Mouse (Mus musculus): ENCODE results near the gene Ntm. TPM values are rescaled to one million over a fixed set of nuclear protein-coding genes. Genes with fewer than 3 reads are reported as not detected.

The Ntm gene
- polyA plus RNA-seq, 2 experiments from 2014 or later, result not detected

DNA sequence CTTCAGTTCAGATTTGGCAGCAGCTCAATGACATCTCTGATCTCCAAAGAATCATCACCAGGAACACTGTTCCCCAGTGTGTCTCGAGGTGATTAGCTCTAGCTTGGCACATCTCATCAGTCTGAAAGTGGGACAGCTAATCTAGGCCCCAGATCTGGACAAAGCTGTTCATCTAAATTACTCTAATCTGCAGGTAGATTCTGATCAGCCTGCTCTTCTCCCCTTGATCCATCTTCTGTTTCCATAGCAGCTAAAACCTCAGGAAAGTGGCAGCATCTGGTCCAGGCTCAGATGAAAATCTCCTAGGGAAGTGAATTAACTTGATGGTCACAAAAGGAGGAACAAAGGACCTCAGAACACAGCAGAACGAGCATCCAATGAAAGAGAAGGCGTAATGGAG is 856.2 kb downstream of the Ntm start:
- no peak for ATAC-seq

DNA sequence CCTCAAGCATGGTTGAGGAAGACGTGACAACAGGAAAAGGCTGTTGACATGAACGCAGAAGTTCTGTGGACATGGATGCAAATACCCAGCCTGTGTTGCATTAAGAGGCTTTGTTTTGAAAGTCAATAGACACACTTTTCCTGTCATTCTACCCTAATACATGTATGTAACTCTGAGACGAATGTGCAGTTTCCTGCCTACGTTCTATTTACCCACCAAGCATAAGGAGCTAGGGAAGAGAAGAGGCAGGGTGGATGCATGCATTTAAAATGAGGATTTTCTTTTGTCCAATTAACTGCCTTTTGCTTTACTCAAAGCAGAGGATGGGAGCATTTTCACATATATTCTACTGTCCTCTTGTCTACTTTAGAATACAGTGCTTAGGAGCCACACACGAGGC is 858.5 kb downstream of the Ntm start:
- no peak for ATAC-seq

DNA sequence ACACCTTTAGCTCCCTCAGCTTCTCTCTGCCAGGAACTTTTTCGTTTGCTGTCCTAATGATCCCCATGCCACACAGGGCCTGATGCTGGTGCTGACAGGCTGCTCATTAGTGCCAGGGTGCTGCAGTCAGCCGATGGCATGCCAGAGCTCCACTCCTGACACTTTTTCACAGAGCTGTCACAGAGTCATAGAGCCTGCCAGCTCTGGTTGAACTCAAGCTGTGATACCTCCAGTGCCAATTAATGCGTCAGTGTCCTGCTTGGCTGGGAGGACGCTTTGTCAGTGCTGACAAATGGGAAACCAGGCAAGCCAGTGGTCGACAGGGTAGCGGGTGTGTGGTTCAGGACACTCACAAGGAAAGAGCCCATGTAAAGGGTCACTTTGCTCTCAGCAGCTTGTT is 858.9 kb downstream of the Ntm start:
- no peak for ATAC-seq

DNA sequence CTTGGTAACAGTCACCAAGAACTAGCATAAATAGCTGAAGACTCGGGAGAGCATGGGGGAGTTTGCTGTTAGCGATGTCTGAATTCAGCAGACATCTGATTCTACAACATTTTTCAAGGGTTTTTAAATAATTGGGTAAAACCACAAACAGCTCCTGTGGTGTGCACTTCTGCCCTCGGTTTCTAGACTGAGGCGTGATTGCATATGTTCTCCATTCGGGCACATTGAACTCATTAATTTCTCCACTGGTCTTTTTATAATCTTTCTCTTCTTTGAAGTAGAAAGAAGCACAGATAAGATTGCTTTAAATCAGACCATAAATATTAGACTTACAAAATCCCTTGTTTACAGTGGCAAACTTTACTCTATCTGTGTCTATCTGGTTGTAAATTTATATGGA is 862.3 kb downstream of the Ntm start:
- no peak for ATAC-seq

DNA sequence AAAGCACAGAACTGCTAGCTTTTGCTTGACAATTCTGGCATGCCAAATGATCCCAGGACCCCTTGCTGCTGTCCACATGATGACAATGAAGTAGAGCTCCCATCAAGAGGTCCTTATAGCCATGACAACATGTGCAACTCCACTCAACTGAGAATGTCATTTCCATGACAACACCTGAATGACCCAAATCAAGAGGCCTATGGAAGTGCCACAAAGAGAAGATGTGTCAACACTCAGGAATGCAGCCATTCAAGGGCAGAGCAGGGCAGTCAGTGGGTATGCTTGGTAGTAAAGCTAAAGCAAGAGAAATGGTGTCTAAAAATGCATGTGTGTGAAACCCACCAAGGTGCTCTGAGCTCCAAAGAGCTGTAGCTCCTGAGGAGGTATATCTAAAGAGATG is 870.5 kb downstream of the Ntm start:
- ATAC-seq, result no peak

DNA sequence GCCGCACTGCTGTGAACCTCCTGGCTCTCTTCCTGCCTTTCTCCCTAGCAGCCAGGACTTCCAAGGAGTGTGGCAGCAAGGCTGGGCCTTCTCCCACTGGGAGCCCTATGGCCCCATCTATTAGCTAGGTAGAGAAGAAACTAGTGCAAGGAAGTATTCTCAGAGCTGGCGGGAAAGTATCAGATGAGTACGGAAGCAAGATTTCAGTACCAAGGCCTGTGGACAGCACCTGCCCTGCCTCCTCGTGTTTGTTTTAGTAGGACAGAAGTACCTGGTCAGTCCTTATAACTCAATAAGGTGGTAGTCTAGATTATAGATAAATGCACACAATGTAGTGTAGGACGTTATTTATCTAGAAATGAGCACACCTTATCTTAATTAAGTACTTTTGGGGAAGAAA is 874.3 kb downstream of the Ntm start:
- no peak for ATAC-seq

DNA sequence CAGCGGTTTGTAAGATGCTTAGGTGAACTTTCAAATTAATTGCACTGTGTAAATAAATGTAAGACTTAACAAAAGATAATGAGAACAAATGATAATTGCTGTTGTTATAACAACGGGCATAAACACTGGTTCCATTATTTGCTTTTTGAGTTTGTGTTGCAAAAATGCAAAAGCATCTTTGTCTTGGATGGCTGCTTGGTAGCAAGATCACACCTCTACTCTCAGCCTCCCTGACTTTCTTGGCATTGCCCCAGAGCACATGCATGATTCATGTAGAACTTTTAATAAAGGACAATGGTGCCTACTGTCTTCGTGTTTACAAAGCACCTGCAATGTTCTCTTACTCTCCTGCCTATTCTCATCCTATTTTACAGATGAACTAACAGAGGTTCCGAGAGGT is 875.3 kb downstream of the Ntm start:
- ATAC-seq, result no peak

DNA sequence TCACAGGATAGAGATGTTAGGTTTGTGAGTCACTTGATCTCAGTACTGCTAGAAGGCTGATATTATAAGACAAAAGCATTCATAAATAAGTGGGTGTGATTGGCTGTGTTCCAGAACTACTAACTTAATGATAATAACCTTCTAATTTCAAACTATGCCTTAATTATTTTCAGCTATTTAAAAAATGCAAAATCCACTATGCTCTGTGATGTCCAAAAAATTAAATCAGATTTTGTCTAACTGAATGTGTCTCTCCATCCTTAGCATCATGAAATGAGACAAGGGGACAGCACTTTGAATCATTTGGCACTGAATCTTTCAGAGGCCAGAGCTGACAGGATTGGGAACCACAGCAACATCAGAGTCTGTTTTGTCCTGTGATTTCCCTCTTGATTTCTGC is 875.8 kb downstream of the Ntm start:
- no peak for ATAC-seq

DNA sequence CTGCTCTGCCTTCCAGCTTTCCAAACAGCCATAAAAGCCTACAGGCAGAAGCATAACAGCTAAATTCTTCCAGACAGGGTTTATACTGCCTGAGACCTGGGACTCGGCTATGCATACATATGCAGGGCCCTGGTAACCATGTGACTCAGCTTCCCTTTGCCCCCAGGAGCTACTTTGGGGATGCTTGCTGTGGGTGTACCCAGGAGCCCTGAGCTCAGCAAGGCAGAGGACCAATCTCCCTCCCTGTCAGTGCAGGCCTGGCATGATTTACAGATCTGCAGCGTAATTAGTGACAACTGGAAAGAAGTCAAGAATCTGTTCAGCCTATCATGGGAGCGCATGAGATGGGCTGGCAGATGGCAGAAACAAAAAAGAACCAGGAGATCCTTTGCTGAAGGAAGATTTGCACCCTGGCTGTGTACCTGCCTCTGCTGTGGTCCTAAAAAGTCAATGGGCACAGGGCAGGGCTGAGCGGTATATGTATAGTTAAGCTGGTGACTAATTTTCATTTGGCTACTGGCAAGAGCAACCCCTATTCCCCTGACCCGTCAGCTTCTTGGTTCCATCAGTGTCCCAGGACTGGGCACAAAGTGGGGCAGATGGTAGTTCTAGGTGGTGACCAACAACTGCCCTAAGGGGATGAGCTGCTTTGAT is 886.9 kb downstream of the Ntm start:
- no peak for ATAC-seq

DNA sequence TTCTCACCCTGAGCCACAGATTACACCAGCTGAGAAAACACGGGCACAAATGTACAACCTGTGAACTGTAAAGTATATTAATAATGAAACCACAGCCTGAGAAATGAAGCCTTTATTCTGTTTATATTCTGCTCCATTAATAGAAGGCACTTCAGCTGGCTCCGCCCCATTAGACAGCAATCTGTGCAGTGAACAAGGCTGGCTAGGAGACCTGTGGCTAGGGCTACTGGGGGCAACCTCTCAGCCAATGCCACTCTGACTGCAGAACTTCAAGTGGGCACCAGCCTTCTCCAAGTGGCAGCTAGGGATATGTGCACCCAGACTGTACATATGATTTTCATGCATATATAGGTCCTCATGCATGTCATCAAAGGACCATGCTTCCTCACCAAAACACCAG is 887.7 kb downstream of the Ntm start:
- no peak for ATAC-seq

DNA sequence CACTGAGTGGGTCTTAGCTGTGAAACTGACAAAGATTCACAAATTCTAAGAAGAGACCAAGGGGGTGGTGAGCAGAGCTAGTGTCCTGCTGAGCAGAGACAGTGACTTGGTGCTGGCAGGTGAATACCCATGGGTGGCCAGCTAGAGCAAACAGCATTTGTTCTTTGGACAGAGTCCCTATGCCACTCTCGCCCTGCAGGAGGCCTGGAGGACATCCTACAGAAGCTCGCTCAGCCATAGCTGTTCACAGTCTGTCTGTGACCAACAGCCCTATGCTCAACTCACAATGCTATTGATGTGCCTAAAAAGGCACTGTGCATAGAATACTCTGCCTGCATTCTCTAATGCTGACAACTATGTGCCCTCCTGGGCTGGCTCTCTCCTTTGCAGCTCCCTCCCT is 888.4 kb downstream of the Ntm start:
- no peak for ATAC-seq

DNA sequence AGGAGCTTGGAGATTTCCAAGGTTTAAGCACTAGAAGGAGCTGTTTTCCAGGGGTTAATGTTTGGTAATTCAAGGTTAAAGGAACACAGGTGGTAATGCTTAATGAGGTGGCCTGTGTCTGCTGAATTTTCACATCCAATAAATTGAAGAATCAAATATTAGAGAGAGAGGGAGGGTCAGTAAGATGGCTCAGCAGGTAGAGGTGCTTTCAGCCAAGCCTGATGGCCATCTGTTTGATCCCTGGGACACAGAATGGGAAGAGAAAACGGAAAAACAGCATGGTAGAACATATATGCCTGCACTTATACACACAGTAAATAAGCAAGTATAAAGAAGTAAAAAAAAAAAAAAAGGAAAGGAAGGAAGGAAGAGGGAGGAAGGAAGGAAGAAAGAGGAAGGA is 890.9 kb downstream of the Ntm start:
- no peak for ATAC-seq

DNA sequence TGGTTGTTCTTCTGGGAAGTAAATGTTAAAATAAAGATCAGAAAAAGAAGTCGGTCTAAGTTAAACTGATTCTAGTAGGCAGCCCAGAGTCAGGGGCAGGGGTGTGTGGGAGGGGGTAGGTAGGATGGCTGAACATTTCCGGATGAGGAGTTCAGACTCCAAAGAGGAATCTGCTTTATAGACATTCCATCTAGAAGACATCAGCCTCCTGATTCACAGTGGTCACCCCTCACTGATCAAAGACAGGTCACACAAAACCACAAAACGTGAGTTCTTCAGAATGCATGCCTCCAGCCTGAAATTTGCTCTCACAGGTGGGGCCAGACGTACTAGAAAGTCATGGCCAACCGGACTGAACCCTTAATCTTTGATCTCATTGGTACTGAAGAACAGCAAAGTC is 895.4 kb downstream of the Ntm start:
- ATAC-seq, result no peak

DNA sequence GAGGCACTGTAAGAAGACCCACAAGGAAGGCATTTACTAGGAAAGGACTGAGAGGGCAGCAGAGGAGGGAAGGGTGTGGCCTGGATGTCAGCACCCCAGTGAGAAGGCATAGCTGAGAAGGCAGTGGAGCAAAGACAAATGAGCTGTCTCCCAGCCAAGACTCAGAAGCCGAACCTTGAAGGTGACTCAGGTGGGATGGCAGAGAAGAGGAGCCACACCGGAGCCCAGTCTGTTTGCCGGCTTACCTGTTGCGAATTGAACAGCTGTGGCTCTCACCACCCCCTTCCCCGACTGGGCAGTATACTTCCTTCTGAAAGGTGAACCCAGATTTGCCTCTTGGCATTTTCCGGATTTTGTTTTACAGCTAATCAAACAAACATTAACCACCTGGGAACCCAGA is 902.6 kb downstream of the Ntm start:
- ATAC-seq, result no peak

DNA sequence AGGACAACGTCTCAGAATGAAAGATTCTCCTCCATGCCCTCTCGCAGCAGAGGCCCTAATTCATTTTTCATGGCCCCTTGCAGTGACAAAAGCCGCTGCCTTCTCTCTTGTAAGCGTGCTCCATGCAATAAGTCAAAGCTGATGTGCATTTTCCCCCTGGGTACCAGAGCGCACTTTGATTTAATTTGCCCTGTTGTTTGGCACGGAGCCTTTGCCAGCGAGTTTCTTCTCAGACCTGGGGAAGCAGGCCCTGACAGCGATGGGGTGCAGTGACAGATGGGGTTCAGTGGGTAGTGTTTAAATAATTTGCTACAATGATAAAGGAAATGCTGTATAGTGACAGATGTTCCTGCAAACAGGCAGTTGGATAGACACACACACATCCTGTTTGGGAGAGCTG is 904.1 kb downstream of the Ntm start:
- ATAC-seq, result no peak

DNA sequence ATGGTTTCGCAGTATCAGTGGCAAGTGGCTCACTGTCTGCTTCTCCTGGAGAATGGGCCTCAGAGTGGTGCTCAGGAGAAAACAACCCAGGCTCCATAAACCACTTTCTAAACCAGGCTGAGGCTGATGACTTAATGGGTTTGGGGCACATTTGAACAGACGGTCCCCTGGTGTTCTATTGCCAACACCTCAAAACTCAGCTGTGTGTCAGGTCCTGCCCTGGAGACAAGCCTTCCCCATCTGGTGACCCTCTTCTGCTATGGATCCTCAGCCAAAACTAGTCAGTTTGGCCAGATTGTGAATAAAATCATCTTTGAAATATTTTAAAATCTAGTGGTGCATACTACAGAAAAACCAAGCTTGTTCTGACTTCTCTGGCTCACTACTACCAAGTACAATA is 907.3 kb downstream of the Ntm start:
- no peak for ATAC-seq

DNA sequence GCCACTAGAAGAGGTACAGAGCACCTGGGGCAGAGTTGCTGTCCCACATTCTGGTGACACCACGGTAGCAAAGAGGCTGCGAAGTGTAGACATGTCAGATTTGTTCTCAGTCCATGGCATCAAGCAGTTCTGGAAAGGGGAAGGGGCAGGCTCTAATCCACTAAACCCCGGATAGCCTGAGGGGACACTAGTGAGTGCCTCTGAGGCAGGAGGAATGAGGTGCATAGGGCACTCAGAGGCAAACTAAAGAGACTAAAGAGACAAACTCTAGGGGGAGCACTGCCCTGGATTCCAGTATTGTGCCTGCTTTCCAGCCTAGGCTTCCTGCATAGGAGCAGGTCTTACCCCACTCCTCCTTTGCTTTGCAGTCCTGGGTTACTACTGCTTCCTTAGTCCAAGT is 926.5 kb downstream of the Ntm start:
- no peak for ATAC-seq

DNA sequence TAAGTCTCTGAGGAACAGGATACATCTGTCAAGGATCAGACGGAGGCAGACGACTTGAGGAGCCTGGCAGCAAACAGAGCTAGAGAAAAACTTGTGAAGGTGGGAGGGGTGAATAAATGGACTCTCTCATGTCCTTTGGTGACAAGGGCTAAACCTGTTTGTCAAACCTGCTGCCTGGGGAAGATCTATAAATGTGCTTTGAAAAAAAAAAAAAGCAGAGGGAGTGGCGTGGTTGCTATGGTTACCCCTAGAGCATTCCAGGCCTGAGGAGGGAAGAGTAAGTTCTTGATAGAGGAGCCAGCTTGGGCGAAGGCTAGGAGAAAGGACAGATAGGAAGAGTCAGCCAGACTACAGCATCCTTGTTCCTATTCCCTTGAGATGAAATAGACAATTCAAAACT is 926.9 kb downstream of the Ntm start:
- no peak for ATAC-seq

DNA sequence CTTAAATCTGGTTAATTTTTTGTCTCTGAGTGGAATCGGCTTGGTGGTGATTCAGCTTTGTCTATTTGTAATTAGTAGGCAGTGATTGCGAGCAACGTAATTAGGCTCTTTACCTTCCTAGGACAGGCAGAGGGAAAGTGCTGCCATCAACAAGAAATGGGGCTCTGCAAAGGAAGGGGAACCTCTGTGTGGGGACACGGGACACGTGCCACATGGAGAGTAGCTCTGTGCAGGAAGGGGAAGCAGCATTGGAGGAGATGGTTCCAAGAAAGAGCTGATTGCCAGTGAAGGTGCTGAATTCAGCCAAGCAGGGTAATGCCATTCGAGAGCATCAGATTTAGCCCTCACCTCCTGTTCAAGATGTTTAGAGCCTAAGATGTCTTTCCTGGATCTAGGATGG is 936.5 kb downstream of the Ntm start:
- no peak for ATAC-seq

DNA sequence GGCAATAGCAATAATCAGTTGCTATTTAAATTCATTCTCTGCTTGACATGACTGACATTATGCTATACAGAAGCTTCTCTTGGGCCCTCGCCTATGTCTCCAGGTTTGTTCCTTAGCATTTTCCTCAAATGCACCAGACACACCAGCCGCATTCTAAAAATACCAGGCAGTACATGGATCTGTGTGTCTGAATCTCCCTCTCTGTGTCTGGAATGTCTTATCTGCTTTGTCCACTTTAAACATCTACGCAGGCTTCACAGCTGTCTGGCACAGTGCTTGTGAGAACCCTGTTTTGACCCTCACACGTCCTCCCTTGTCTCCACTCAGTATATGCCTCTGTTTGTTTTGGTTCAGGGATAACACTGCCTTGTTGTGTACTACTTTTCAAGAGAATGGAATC is 937.3 kb downstream of the Ntm start:
- no peak for ATAC-seq

DNA sequence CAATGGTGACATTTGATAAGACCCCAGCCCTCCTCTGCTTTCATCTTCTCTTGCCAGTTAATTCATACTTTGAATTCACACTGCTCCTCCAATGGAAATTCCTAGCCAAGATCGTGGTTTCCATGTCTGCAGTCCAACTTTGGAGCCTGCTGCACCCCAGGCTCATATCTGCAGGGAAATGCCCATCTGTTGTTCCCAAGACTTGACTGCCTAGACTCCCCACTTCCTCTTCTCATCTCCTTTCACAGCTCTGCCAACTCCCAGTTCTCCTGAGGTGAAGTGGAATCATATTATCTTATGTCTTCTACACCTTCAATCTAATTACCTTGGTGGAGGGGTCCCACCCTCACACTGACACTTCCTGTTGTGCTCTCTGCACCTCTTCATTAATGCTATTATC is 937.8 kb downstream of the Ntm start:
- no peak for ATAC-seq

DNA sequence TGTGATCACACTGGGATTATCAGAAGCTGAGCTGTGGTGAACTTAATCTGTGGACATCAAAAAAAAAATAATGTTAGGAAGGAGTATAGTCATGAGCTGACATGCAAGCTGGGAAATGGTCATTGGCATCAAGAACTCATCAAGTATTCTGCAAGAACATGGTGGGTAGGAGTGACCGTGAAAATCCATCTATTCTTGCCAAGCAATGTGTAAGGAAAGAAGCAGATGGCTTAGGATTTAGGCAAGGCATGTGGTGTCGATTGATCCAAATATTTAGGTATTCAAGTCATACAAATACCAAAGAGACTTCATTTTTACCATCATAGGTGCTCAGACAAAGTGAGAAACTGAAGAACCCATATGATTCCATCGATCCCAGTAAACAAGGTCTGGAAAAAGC is 946.1 kb downstream of the Ntm start:
- ATAC-seq, result no peak

DNA sequence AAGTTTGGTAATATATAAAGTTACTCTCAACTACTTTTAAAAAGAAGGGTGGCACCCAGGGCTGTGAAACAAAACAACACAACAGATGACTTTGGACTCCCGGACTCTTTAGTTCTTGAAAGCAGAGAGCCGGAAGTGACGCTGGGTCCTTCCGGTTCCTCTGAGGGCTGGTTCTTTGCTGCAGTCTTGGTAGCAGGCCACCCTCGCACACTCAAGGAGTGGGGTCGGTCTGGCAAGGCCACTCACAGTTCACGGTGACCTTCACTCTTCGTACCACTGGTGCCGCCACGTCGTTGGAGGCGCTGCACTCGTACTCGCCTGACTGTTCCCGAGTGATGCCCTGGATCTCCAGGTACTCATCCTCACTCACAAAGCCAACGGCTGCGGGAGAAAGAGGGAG is 949.1 kb downstream of the Ntm start:
- no peak for ATAC-seq

DNA sequence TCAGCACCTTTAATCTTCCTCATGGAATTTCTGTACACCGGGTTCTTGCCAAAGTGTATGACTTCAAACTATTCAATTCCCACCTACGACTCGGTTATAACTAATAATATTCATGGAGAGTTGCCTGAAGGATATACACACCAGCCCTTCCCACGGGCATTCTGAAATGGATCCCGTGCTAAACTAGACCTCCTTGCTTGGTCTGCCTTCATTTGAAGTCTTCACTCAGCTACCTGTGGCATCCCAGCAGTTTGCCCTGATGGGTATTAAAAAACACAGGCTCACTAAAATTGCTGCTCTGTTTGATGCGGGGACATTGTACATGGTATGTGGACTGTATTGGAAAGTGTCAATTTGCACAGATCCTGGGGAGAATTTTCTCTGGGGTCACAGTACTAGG is 950.4 kb downstream of the Ntm start:
- ATAC-seq, result no peak

DNA sequence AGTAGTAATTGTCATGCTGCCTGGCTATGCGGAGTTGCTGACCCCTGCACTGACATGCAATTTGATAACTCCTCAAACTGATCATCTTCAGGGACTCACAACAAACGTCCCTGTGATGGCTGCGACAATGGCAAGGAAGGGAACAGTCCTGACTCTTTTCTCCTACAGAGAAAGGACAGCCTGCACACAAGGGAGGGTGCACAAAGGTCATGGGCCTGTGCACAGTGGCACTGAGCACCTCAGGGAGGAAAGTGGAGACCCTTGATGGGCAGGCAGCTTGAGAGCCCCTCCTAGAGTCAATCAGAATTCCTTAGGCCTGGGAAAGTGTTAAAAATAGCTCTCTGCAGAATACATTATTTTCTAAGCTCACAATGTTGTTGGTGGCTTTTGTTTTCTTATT is 951.5 kb downstream of the Ntm start:
- no peak for ATAC-seq

DNA sequence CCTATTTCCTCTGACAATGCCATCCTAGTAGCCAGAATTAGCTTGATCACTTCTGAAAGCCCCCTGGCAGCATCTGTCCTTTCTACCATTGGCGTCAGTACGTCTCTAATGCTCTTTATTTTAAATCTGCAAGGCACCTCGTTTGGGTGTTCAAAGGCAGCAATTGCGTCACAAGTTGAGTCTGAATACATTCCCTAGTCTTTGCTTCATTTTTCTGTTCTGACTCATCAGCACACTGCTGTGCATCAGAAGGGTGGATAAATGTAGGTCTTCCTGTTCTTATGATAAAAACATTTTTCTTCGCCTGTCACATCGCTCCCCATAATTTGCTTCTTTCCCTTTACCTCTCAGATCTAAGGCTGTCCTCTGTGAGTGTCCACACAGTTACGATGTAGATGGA is 958.4 kb downstream of the Ntm start:
- ATAC-seq, result no peak

All from activated CD4-positive, CD25-positive, alpha-beta regulatory T cell, adult 4 months (primary cell).